Mouse (Mus musculus) small intestine, adult 2 months (tissue): Measurements from ENCODE around the gene Srgn.

Experiments used
- CTCF ChIP-seq: fragments of 200-500 bp; IDR thresholded peaks from 2 replicates; pipeline ENCODE4 v1.5.1; 2012; ENCODE audit warnings: low read depth, mild to moderate bottlenecking, control low read depth, inconsistent platforms, low read length, moderate library complexity, mixed read lengths; ENCODE audit not compliant: insufficient replicate concordance, insufficient read length; ENCODE audit errors: extremely low read depth
- POLR2A ChIP-seq: fragments of 200-500 bp; IDR thresholded peaks from 2 replicates; pipeline ENCODE4 v1.6.1; 2012; ENCODE audit warnings: low read depth, mild to moderate bottlenecking, control low read depth, inconsistent platforms, low read length, moderate library complexity

DNA sequence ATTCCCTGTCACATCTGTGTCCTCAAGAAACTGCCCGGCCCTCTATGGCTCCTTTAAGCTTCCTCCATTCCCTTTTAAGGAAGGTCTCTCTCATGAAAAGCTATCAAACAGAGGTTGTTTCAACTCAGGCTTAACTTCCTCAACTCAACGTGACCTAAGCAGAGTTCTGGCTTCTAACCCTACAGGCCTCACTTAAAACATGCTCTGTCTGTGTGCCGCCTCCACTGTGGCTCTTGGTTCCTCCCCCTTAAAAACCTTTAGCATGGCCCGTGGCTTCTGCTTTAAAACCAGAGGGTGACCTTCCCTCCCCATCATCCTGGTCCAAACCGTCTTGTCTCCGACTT, 29.3 kb upstream of the Srgn start:
- TF ChIP-seq CTCF (no peak), POLR2A (no peak)
